Mouse (Mus musculus): Measurements from ENCODE around the gene Rpap2.

Gene Rpap2

GRCm38 (mm10) chr5:107687592-107688498 lies 90.7 kb downstream of the Rpap2 start:
- peak; percentile 83 to 88 for DNase-seq

- no peak for DNase-seq
These were observed 91.3 kb downstream of the Rpap2 start for GRCm38 (mm10) chr5:107688499-107688866.

- no peak for DNase-seq
These were observed 97.8 kb downstream of the Rpap2 start for GRCm38 (mm10) chr5:107695019-107695418.

- no peak for DNase-seq
These were observed 101.7 kb downstream of the Rpap2 start for GRCm38 (mm10) chr5:107698888-107699287.

GRCm38 (mm10) chr5:107700873-107701272 lies 103.7 kb downstream of the Rpap2 start:
- no peak for DNase-seq

GRCm38 (mm10) chr5:107701658-107702057 lies 104.5 kb downstream of the Rpap2 start:
- DNase-seq = no peak

GRCm38 (mm10) chr5:107703207-107703763 lies 106.1 kb downstream of the Rpap2 start:
- no peak for DNase-seq

GRCm38 (mm10) chr5:107705756-107706155 lies 108.6 kb downstream of the Rpap2 start:
- DNase-seq = no peak

GRCm38 (mm10) chr5:107706262-107706661 lies 109.1 kb downstream of the Rpap2 start:
- no peak for DNase-seq

GRCm38 (mm10) chr5:107708124-107708797 lies 111.1 kb downstream of the Rpap2 start:
- DNase-seq = no peak
